Mouse (Mus musculus): Measurements from ENCODE around the gene Spata20.

The Spata20 gene

DNA sequence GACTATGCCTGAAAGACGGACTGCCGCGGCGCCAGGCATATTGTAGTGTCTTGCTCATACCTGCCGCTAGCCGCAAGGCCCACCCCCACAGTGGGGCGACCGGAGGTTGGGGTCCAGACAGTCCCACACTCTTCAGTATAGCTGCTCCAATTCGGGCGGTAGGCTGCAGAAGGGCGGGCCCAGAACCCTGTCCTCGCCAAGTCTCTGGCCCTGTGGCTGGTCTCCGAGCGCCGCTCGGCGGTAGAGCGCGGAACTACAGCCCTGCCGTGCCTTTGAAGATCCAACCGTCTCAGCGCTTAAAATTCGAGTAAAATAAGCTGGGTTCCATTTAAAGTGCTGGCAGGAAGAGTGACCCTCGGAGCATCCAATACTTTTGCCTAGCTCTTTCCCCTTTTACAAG, at the start of gene Spata20:
Gene Spata20, minus strand, starts transcription at position 179 of the 400 bp plus-strand sequence.
- peak; percentile 80 to 89 for DNase-seq (ENCODE audit: low spot score in 2 of 2)

DNA sequence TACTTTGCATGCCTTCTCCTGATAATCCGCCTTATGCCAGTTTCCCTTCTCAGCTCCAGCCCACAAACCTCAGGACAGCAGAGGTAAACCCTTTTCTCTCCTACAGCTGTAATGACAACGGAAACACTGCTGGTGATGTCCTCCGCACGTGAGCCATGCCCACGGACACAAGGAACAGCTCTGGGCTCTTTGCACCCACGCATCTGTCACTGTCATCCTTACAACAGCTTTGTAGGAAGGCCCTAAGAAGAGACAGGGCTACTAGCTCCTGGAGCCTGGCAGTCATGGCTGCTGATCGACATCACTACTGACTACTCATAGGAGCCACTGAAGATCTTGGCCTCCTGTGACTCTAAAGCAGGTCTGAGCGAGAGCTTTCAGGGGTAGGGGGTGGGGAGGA, 47.2 kb upstream of the Spata20 start:
- DNase-seq (ENCODE audit: low spot score in 2 of 2), result no peak

DNA sequence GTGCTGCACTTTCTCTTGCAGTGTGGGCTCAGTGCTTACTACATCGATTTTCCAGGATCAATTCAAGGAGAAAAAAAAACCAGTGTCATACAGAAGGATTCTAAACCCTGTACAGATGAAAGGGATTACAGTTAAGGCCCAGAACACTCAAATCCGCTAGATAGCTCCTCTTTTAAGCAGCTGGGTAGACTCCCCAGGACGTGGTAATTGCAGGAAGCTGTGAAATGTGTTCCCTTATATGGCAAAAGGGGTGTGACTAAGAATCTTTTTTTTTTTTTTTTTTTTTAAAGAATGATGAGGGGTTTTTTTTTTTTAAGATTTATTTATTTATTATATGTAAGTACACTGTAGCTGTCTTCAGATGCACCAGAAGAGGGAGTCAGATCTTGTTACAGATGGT, 42.9 kb upstream of the Spata20 start:
- DNase-seq (ENCODE audit: low spot score in 2 of 2), result no peak

DNA sequence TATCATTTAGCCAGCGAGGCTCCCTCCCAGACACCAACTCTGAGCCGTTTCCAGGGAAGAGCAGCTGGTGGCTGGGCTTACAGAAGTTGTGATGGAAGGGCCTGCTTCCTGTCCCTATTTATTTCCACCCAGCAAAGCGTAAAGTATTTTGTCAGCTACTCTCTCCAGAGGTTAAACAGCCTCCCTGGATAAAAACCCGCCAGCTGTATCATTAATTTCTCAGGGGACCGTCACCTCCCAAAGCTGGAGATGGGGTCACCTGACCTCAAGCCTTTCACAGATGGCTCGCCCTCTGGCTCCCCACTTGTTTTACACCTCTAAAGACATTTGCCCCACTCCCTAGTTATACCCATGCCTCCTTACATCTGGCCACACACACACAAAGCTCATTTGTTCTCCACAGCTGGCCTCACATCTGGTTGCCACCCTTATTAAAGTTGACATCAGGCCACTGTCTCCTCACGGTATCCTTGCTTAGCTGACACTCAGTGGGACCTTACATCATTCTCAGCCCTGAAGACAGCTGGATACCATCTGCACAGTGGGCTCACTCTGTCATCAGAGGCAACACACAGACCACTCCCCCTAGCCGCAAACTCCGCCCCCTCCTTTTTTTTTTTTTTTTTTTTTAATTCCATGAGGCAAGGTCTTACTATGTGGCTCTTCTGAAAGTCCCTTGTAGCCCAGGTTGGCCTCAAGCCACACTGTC, 40.3 kb upstream of the Spata20 start:
- DNase-seq (ENCODE audit: low spot score in 2 of 2), result no peak

DNA sequence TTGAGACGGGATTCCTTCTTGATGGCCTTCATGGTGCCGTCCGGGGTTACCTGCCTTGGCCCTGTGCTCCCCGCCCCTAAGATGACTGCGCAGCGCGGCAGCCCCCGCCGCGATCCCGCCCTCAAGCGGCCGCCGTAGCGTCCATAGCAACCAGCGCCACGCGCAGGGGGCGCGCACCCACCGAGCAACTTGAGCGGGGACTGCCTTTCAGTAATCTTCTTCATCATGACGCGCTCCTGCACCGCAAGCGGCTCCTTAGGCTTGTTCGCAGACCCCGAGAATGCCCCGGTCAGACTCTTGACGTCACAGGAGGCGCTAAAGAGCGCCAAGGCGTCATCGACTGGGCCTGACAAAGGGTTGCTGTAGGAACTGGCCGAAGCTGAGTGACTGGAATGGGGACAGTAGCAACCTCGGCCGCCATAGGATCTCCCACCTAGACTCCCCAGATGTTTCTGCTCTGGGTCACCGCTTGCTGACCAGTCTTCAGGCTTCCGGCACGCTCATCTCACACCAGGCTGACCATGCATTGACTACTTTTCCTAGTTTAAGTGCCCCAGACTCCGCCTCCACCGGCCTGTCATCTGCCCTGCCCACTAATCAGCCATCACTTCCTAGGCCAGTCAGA, 35.4 kb upstream of the Spata20 start, which contains the start of gene Mycbpap:
Gene Mycbpap, minus strand, starts transcription at position 524 of the 625 bp plus-strand sequence.
- no peak for DNase-seq (ENCODE audit: low spot score in 2 of 2)

DNA sequence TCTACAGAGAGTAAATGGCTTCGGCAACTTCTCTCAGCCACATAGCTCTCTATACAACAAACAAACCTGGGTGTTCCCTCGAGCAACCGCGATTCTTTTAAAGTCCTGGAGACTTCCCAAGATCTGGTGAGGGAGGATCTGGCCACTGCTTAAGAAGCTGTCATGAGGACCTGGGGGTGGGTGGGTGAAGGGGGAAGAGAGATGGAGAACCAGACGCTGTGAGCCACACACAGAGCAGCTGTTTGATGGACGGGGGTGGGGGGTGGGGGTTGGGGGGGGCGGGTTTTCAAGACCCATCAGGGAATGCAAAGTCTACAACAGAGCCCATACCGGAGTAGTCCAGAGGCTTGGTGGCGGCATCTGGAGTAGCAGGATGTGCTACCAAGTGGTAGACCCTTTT, 27.5 kb upstream of the Spata20 start:
- no peak for DNase-seq (ENCODE audit: low spot score in 2 of 2)

DNA sequence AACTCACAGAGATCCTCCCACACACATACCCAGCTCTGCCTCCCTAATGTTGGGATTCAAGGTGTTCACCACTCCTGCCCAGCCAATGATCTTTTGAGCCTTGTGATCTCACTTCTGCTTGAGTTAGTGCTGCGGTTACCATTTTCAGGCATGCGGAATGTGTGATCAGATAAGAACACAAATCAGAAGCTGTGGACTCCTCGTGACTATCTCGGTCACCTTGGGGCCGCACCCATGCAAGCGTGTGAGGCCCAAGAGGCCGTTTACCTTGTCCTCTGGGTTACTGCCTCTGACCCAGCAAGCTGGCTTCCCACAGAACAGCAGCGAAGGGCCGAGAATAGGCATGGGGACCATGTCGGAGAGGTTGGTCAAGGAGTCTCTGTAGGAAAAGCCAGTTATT, 23.0 kb upstream of the Spata20 start:
- DNase-seq (ENCODE audit: low spot score in 2 of 2), result no peak

DNA sequence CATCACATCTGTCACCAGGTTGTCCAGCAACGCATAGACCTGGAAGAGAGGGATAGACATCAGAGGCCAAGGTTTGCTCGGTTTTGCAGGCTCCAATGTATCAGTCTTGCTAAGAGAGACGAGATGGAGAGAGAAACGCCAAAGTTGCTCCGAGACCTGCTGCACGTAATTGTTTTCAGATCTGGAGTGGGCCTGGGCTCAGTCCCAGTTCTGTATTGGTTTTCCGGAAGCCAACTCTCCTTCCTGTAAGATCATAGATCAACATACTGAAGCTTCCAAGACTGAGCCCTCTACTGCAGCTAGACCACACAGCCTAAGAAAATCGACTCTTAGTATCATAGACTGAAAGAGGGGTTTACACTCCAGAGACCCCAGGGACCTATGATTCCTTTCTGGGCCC, 15.5 kb upstream of the Spata20 start:
- DNase-seq (ENCODE audit: low spot score in 2 of 2), result no peak

DNA sequence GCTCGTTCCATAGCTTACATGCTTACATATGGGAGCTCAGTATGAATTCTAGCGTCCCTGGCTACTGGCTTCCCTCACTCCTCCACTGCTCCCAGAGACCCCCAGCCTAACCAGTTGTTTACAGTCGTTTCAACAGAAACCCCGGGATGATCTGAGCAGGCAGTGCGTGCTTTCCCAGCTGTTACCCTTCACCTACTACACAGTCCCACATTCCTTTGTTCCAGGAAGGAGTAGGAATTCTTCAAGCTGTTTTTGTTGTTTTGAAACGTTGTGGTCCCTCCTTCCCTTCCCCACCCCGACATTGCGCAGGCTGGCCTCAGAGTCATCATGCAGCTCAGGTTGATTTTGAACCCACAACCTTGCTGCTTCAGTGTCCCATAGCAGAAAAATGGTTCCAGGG, 14.4 kb upstream of the Spata20 start:
- no peak for DNase-seq (ENCODE audit: low spot score in 2 of 2)

DNA sequence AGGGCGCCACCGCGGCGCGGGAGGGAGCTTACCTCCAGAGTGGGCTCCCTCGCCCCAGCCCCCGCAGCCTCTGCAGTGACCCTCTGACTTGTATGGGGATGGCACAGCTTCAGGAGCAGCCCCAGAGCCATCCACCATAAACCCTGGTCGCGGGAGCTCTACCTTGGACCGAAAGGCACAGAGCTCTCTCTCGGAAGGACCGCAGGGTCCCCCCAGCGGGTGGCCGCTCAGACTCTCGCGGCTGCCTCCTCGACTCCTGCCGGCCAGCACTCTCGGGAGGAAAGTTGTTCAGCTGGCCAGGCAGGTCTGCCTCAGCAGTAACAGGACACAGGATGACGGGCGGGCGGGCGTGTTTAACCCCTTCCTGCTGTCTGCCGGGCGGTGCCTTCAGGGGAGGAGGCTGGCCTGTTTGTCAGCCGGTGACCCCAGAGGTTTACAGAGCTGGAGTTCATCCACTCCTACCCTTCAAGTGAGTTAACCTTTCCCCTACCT, 13.7 kb upstream of the Spata20 start, which contains the start of gene Epn3:
Gene Epn3, minus strand, starts transcription at position 314 of the 492 bp plus-strand sequence.
- peak; percentile 65 to 75 for DNase-seq (ENCODE audit: low spot score in 2 of 2)

DNA sequence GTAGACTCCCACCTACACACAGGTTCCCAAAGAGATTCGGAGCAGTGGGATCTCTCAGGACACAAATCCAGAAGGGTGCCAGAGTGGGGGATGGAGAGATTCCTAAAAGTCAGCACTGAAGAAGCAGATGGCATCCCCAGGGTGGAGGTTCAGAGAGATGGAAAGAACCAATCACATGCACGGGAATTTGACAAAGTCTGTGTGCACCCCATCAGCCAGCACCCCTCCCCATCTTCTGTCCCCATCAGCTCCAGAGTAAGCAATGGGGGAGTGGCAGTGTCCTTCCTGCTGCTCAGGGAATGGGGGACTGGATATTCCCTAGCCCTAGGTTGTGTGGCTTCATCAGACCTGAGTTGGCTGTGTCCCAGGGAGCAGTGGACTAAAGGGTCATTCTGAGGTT, 13.1 kb upstream of the Spata20 start:
- no peak for DNase-seq (ENCODE audit: low spot score in 2 of 2)

DNA sequence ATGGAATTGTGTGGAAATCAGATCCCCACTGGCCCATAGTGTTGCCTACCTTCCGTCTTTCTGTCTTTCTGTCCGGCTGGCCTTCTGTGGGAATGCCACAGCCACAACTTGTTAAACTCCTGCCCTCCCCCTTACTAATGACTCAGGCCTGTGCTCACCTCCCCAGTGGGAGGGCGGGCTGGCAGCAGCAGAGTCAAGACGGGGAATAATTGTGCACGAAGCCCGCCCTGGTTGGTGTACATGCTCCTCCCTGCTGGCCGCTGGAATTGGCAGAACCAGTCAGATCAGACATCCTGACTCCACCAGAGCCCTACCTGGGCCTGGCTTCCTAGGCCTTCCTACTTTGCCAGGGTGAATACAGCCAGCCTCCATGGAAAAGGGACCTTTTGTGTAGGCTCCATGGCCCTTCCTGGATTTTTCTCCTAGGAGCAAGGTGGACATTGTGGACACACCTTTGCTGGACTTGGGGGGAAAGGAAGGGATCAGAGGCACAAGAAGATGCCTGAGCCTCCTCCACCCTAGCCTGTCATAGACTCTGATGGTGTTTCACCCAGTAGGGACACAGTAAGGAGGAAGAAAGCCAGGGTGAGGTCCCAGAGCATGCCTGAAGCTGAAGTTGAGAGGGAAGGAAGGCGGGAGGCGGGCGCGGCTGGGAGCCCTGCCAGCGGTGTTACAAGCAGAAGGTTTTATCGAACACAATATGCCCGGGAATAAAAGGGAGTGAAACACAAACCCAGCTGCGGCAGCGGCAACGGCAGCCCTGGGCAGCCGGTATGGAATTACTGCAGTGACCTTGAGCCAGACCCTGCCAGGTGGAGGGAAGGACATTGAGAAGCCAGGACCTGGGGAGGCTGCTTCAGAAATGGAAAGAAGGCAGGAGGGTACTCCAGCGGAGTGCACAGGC, 12.4 kb upstream of the Spata20 start:
- peak in 1 of 2 experiments; percentile 63 for DNase-seq (ENCODE audit: low spot score in 2 of 2)

DNA sequence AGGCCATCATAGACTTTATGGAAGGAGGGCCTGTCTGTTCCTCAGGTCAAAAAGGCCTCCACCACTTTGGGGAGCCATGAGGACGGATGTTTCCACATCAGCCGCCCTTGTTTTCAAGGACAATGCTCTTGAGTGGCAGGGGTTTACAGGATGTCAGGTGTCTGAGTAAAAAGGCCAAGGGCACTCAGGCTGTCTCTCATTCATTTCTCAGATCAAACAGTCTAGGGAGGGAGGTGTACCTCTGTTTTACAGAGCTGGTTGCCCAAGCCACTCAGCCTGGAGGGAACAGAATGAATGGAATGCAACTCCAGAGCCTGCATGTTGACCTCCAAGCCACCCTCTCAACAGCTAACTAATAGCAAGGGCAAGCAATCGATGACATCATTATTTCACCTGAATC, 9.4 kb upstream of the Spata20 start:
- DNase-seq (ENCODE audit: low spot score in 2 of 2), result no peak

DNA sequence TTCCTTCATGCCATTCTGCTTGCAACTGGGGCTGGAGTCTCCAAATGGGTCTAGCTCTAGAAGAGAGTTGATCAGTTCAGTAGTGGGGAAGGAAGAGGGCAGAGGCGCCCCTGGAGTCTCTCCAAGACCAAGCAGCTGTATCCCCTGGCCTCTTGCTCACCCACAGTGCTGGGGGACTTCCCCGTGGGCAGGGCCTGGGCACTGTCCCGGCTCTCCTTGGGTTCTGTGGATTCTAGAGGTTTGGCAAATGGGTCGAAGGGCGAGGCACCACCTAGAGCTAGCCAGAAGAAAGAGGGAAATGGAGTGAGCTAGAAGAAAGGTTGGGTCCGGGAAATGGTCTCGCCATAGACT, 5.7 kb upstream of the Spata20 start:
- DNase-seq (ENCODE audit: low spot score in 2 of 2), result no peak

DNA sequence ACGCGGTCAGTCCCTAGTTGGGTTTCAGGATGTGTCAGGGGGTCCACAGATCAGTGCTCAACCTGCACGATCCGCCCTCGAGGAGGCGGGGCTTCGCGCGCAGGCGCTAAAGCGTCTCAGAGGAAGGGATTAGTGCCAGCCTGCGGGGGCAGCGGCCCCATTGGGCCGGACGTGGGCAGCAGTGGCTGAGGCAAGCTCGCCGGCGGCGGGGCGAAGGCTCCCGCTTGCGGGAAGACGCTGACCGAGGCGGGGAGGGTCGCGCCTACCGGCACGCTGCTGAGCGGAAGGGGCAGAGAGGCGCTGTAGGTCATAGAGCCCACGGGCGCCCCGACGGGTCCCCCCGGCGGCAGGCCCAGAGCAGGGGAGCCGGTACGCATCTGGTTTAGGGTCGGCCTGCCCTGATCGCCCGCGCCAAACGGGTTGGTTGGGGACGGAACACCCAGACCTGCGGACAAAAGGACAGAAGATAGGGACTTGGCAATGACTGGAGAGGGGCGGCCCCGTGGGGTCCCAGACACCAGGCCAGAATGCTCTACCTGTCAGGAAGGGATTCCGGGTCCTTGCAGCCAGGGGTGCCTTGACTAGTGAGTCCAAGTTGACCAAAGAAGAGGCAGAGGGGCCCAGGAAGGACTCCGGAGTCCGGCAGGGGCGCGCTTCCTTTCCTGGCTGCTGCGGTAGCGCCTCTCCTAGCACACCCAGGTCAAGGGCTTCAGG, 5.2 kb upstream of the Spata20 start:
- no peak for DNase-seq (ENCODE audit: low spot score in 2 of 2)

DNA sequence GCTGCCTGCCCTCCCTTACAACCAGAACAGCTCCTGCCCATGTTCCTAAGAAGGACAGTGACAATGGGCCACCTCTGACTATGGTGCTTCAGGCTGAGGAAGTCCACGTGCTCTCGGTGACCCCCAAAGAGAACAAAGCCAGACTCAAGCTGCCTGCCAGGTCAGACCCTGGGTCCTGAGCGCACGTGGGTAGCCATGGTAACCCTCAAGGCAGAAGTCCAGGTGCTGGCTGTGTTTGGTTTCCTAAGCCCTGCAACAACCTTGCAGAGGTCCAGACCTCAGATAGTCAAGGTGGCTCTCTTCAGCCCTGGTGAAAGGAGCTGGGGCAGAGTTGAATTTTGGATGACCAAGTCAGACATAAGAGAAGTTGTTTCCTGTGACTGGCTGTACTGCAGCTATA, 3.8 kb upstream of the Spata20 start:
- DNase-seq (ENCODE audit: low spot score in 2 of 2), result no peak

DNA sequence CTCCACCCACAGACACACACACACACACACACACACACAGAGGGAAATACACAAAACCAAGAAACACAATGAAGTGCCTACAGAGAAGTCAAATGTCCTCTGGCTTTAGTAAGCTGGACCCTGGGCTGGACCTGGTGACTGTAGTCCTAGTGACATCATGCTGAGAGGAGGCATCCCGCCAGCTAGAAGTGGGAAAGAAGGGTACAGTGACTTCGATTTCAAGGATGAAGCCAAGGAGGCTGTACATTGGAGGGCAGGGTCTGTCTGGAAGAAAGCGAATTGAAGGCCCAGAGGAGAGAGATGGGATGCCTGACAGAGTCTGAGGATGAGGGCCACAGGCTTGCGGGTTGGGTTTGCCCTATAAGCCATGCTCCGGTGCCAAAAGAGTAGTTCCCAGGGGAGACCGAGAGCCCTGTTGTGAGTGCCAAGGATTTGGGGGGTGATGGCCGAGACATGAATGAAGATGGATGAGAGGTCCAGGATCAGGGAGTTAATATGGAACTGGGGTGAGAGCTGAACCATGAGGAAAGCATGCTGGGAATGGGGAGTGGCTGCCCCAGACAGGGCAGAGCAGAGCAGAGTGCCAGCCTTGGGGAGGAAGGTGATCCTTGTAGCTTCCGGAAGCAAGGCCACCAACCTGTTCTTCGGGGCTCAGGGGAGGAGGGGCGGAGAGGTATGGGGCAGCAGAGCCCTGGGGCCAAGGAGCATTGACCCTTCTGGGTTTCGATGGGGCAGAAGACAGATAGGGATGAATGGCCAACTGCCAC, 3.0 kb upstream of the Spata20 start:
- no peak for DNase-seq (ENCODE audit: low spot score in 2 of 2)

DNA sequence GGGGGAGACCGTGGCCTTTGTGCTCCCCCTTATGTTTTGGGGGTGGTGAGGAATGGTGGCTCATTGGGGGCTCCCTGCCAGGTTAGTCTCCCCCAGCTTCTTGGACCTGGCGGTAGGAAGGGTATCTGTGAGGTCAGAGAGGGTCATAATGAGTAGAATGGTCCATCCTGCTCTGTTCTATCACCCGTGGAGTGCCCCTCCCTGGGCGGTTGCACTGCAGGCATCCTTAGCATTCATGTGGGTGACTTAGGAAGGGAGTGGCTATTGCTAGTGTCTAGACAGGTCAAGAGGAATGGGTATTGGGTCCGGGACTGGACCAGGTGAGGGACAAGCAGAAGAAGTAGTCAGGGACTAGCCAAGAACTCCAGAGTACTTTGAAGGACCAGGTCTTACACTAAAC, 756 bp downstream of the Spata20 start:
- no peak for DNase-seq (ENCODE audit: low spot score in 2 of 2)

DNA sequence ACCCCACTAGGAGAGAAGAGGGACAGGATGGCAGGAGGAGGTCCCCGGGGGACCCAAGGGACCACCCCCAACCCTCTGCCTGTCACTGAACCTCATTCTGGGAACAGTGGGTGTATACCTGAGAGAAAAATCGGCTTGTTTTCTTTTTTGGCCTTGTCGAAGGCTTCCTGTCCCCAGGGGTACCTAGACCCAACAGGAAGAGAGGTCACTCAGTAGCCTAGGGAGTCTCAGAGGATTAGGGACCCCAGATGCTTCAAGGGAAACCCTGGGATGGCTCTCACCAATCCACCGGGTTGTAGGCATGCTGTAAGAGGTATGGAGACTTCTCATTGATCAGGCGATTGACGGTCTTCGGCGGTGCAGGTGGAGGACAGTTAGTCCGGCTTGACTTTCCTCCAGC, 1.3 kb downstream of the Spata20 start:
- no peak for DNase-seq (ENCODE audit: low spot score in 2 of 2)

DNA sequence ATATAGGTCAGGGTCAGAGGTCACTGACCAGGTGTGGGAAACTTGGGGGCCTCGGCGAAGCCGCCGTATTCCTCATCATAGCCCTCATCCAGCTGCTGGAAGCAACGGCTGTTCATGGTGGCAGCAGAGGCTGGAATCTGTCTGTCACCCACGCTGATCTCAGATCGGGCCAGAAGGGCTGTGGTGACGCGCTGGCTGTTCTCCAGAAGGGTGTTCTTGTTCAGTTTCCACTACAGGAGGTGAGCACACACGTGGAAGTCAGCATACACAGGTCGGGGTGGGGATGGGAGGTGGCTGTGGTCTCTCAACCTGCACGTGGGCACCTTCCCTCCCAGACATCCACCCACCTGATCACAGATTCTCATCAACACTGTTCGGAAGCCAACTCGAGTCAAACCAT, 2.1 kb downstream of the Spata20 start:
- no peak for DNase-seq (ENCODE audit: low spot score in 2 of 2)

DNA sequence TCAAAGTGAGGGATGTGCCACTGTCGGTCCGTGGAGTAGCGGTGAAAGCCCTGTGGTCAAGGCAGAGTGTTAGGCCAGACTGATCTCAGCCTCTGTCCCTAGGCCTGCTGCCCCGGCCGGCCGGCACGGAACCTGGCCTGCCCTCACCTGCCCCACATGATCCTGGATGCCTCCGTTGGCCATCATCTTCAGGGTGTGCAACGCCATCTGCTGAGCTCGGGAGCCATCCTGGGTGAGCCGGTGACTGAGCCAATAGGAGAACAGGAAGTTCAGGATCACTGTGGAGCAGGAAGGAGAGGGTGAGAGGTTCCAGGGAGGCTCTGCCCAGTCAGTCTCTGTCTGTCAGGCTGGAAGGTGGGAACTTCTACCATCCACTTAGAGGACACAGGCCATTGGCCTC, 2.5 kb downstream of the Spata20 start:
- DNase-seq (ENCODE audit: low spot score in 2 of 2), result no peak

Measured in urinary bladder, postnatal 4 days (tissue).